Mouse (Mus musculus) heart, adult 2 months (tissue): ENCODE measurements around the gene Sptbn4. TPM values are rescaled to one million over a fixed set of nuclear protein-coding genes. Genes with fewer than 3 reads are reported as not detected.
A peak's percentile ranks its signal among the peaks of the same experiment; 100 is the strongest.

Experiments used
- DNase-seq, 2 experiments: peaks; one replicate each; pipeline ENCODE4 v3.0.0; 2021
- H3K27ac ChIP-seq: fragments of 200-600 bp; 2 replicates; pipeline ENCODE4 v1.8.1; 2022
- H3K27me3 ChIP-seq: fragments of 200-500 bp; 2 replicates; pipeline ENCODE4 v1.6.1; 2012; ENCODE audit warnings: mild to moderate bottlenecking, low read length, inconsistent platforms, mixed read lengths; ENCODE audit not compliant: control insufficient read depth, insufficient read depth
- H3K36me3 ChIP-seq: fragments of 200-500 bp; 2 replicates; pipeline ENCODE4 v1.6.1; 2012; ENCODE audit warnings: low read length, inconsistent platforms; ENCODE audit not compliant: control insufficient read depth, insufficient read depth
- H3K4me1 ChIP-seq: fragments of 200-500 bp; 2 replicates; pipeline ENCODE4 v1.6.1; 2011; ENCODE audit warnings: low read length; ENCODE audit not compliant: control insufficient read depth, insufficient read depth
- H3K4me3 ChIP-seq: fragments of 200-600 bp; 2 replicates; pipeline ENCODE4 v1.8.1; 2022
- H3K79me2 ChIP-seq: fragments of 200-500 bp; replicated peaks from 2 replicates; pipeline ENCODE4 v1.6.1; 2012; ENCODE audit warnings: mild to moderate bottlenecking, inconsistent platforms, low read length, moderate library complexity, mixed read lengths; ENCODE audit not compliant: control insufficient read depth, insufficient read depth
- H3K9ac ChIP-seq: fragments of 200-500 bp; 2 replicates; pipeline ENCODE4 v1.6.1; 2012; ENCODE audit warnings: low read depth, mild to moderate bottlenecking, control low read depth, inconsistent platforms, low read length, mixed read lengths
- CTCF ChIP-seq: fragments of 200-600 bp; IDR thresholded peaks from 2 replicates; pipeline ENCODE4 v1.8.1; 2022; ENCODE audit warnings: antibody characterized with exemption, mild to moderate bottlenecking, moderate library complexity
- EP300 ChIP-seq: fragments of 200-500 bp; IDR thresholded peaks from 2 replicates; pipeline ENCODE4 v1.6.1; 2011; ENCODE audit warnings: low read depth, low read length, control low read depth; ENCODE audit not compliant: insufficient read depth
- POLR2A ChIP-seq: fragments of 200-500 bp; IDR thresholded peaks from 2 replicates; pipeline ENCODE4 v1.6.1; 2011; ENCODE audit warnings: mild to moderate bottlenecking, low read depth, low read length, control low read depth; ENCODE audit not compliant: insufficient read depth
- WGBS: fragments of 180-500 bp; shearing (Covaris S2); methylation state at CpG from one replicate; pipeline ENCODE4 v1.1.7; 2018; 5-methylcytosine and 5-hydroxymethylcytosine counted together
- intact Hi-C: fragments of 180-260 bp; cut with DNase I; formaldehyde crosslinking; loops from one replicate; pipeline ENCODE4 v1.15.1; 2025
- polyA plus RNA-seq: library from polyadenylated mRNA; depleted of rRNA; stranded (reverse); fragments of >200 nt; gene quantifications from 2 replicates; pipeline ENCODE4 v1.2.3, GENCODE M21; 2012
- total RNA-seq, 2 experiments: library from RNA; stranded (reverse); gene quantifications; 2 replicates each; pipeline ENCODE4 v1.2.3; 2021

Gene Sptbn4
- total and polyA plus RNA-seq, 3 experiments, result 0.18 to 0.23 (median 0.20) TPM

DNA sequence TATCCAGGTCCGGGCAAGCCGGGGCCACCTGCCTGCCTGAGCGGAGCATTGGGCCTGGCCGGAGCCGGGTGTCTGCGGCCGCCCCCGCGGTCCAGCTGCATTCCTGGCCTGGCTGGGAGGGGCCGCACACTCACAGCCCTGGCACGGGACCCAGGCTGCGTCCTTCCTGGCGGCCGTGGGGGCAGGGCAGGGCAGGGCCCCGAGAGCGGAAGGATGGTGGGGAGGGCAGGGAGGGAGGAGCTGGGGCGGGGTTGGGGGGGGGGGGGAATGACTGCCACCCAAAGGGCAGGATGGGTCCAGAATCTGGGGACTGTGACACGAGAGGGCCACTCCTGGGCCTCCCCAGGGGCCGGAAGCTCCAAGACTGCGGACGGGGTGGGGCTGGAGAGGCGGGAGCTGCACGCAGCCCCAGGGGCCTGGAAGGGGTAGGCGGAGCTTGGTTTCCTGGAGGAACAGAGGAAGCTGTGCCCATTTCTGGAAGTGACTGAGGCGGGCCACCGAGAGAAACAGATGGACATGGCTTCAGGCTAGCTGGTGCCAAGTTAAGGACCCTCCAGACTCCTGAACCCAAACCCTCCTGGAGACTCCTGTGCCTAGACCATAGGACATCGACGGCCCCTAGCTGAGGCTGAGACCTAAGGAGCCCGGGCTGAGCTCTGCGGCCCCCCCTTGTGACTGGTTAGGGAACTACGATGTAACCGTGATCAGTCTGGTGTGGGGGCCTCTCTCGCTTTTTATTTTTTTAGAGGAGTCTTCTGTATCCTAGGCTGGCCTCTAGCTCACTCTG lies 43.2 kb upstream of the Sptbn4 start:
- H3K79me2 ChIP-seq, result no peaks in the 10 kb centered on the region; the same call in 1 of the 2 replicates
- H3K4me1 ChIP-seq, result peaks cover 16% of the 10 kb centered on the region
- peaks cover 10% of the 10 kb centered on the region for H3K36me3 ChIP-seq
- H3K4me3 ChIP-seq, result peak overlapping the region; percentile 51
- intact Hi-C loops, result loop anchor here (1.0 to 5.0 kb wide), 4 partner anchors 11 to 312 kb away; no protein-coding TSS in a partner anchor
- WGBS, result under 1% methylated on average over 30 of the region's 33 CpGs
- DNase-seq, result peak; percentile 96 to 97
- no peaks in the 10 kb centered on the region for H3K27me3 ChIP-seq
- 0 out of 2 replicates have a peak, but pooled peaks have one; percentile 10 for TF ChIP-seq EP300
- TF ChIP-seq POLR2A, result peak; percentile 59
- TF ChIP-seq CTCF, result no peak
- peak overlapping the region; percentile 96 for H3K27ac ChIP-seq
- peak overlapping the region; percentile 64 for H3K9ac ChIP-seq

DNA sequence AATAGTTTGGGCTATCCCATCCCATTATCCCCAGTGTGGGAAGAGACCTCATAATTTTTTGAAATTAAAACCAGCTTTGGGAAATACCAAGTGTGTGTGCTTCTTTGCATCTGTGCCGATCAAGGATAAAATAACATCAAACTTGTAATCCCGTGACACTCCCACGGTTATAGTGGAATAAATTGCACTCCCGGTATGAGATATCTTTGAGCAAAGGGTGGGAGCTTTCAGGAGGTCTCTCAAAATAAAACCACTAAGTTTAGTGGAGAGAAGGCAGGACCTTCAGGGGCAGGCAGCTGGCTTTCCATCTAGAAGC lies 42.7 kb upstream of the Sptbn4 start:
- intact Hi-C loops, result loop anchor here (1.0 to 5.0 kb wide), 4 partner anchors 11 to 312 kb away; no protein-coding TSS in a partner anchor
- WGBS, result 4% methylated on average over 4 of the region's 4 CpGs

DNA sequence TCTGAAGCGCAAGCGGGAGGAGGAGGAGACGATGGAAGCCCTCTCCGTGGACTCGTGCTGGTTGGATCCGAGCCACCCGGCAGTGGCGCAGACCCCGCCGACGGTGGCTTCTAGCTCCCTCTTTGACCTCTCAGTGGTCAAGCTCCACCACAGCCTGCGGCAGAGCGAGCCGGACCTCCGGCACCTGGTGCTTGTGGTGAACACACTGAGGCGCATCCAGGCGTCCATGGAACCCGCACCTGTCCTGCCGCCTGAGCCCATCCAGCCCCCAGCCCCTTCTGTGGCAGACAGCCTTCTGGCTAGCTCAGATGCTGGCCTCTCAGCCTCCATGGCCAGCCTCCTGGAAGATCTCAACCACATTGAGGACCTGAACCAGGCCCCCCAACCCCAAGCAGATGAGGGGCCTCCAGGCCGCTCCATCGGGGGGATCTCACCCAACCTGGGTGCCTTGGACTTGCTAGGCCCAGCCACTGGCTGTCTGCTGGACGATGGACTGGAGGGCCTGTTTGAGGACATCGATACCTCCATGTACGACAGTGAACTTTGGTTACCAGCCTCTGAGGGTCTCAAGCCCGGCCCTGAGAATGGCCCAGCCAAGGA lies 41.9 kb upstream of the Sptbn4 start:
- Histone ChIP-seq H3K4me3 (no peak overlapping the region), H3K27ac (peak overlapping the region; percentile 96; the same call in 1 of the 2 replicates), H3K27me3 (no peaks in the 10 kb centered on the region), H3K79me2 (no peaks in the 10 kb centered on the region; the same call in 1 of the 2 replicates), H3K4me1 (peaks cover 16% of the 10 kb centered on the region), H3K9ac (no peak overlapping the region), H3K36me3 (peaks cover 10% of the 10 kb centered on the region)
- no peak for TF ChIP-seq EP300
- TF ChIP-seq CTCF, result no peak
- TF ChIP-seq POLR2A, result no peak
- 87% methylated on average over 25 of the region's 25 CpGs for WGBS
- intact Hi-C loops, result no loop called here
- no peak for DNase-seq

More for the DNA sequence above, 42.7 kb upstream of the Sptbn4 start:
- peak overlapping the region; percentile 64 for H3K9ac ChIP-seq
- TF ChIP-seq POLR2A (no peak), EP300 (no peak), CTCF (no peak)
- peak overlapping the region; percentile 43 for H3K4me3 ChIP-seq
- no peaks in the 10 kb centered on the region for H3K27me3 ChIP-seq
- H3K79me2 ChIP-seq, result no peaks in the 10 kb centered on the region; the same call in 1 of the 2 replicates
- peak overlapping the region; percentile 96 for H3K27ac ChIP-seq
- peaks cover 16% of the 10 kb centered on the region for H3K4me1 ChIP-seq
- no peak for DNase-seq
- peaks cover 10% of the 10 kb centered on the region for H3K36me3 ChIP-seq

DNA sequence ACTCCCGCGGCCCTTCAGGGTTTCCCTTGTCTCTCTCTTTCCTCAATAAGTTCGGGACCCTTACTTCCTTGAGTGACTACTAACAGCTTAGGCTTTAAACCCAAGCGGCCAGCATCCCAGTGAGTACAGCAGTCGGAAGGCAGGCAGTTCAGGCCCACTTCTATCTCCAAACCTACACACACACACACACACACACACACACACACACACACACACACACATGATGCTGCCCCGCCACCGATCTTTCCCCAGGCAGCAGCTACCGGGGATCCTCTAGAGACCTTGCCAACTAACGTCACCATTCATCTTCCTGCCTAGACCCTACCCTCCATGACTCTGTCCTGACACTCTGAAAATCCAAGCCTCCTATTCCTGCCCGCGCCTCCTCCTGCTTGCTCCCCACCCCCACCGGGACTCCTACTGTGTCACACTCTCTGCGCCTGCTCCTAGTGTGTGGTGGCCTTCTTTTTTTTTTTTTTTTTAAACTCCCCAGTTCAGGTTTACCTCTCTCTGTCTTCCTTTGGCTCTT lies 40.3 kb upstream of the Sptbn4 start:
- peaks cover 10% of the 10 kb centered on the region for H3K36me3 ChIP-seq
- peak; percentile 54 to 72 for DNase-seq
- H3K9ac ChIP-seq, result peak overlapping the region; percentile 93
- peaks cover 14% of the 10 kb centered on the region for H3K4me1 ChIP-seq
- no peaks in the 10 kb centered on the region; the same call in 1 of the 2 replicates for H3K79me2 ChIP-seq
- WGBS, result 2% methylated on average over 13 of the region's 13 CpGs
- H3K27ac ChIP-seq, result peak overlapping the region; percentile 97
- intact Hi-C loops, result no loop called here
- peak overlapping the region; percentile 87 for H3K4me3 ChIP-seq
- TF ChIP-seq POLR2A (no peak), EP300 (no peak), CTCF (no peak)
- no peaks in the 10 kb centered on the region for H3K27me3 ChIP-seq

DNA sequence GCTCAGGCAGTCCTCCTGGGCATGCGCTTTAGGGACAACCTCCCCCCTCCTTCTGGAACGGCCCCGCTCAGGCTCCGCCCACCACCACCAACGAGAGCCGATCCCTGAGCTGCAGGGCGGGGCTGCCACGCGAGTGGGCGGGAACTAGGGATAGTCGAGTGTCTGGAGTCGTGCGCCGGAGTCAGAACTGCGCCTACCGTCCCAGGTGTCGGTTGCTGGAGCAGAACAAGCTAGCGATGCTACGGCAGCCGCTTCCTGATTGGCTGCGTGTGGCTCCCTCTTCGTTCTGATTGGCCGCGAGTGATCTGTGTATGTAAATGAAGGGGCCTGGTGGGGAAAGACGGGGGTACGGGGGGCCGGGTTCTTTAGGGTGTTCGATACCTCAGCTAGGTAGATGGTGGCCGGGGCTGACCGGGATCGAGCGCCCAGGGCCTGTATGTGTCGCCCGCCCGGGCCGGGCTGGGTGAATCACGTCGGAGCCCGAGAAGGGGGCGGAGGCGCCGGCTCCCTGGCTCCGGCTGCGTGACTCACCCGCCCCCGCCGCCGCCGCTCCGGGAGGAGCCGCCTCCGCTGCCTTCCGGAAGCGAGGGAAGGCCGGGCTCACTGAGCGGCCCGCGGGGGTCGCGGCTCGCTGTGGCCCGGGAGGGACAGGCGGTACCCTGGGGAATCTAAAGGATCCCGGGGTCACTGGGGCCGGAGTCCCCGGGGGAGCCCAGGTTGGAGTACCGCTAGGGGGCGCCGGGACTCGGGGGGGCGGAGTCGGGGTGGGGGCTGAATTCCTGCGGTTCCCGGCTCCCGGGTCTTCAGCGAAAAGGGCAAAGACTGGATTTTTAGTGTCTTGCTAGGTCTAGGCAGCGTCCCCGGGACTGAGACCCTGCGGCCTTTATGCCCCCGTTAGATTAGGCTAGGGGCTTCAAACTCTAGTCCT lies 39.5 kb upstream of the Sptbn4 start, which contains the start of gene Sertad1:
TSS of gene Sertad1 (plus strand) at position 141 of the 928 bp plus-strand sequence.
- intact Hi-C loops, result loop anchor here (1.0 kb wide), 1 partner anchor 13 kb away; no protein-coding TSS in a partner anchor
- WGBS, result 1% methylated on average over 80 of the region's 80 CpGs
- peak; percentile 89 for TF ChIP-seq CTCF
- peak; percentile 98 for TF ChIP-seq EP300
- TF ChIP-seq POLR2A, result peak; percentile 100
- H3K4me1 ChIP-seq, result peaks cover 14% of the 10 kb centered on the region
- H3K9ac ChIP-seq, result peak within 1 kb of the TSS; percentile 93
- H3K4me3 ChIP-seq, result peak within 1 kb of the TSS; percentile 87
- H3K36me3 ChIP-seq, result peaks cover 10% of the 10 kb centered on the region
- H3K27ac ChIP-seq, result peak within 1 kb of the TSS; percentile 97
- peak; percentile 100 for DNase-seq
- no peaks in the 10 kb centered on the region for H3K27me3 ChIP-seq
- H3K79me2 ChIP-seq, result no peaks in the 10 kb centered on the region; the same call in 1 of the 2 replicates
